ENCODE assay signal across 8 mouse cellular contexts in the genomic region with DNA sequence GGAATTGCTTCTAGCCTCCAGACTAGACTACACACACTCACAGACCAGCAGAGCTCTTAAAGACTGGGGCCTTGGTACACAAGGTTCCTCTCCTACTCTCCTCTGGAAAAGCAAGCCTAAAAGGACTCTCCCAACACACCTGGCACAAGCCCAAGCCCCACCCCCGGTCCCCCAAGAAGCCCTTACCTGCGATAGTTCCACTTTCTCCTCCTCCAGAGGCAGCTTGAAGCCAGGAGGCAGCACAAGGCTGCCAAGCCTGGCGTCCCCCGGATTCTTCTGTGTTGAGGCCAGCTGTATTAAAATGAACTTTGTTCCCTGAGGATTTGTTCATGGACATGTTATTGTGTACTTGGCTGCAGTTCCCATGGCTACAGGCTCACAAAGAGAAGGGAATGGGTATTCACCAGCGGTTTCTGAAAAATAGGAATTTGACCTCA. TPM values are rescaled to one million over a fixed set of nuclear protein-coding genes. Genes with fewer than 3 reads are reported as not detected.
DNase-seq lines count a peak whose midpoint lies in the region; ATAC-seq and TF ChIP-seq lines count a peak whose summit lies in the region.

A gene (minus strand): TSS at position 294 of the 437 bp plus-strand sequence.

- H3K79me2 ChIP-seq in liver, adult 2 months (ENCODE audit: control insufficient read depth, insufficient read depth, low read length), result peaks cover 18% of the 10 kb centered on the region; the same call in 1 of the 2 replicates

- H3K27me3 ChIP-seq in liver, adult 2 months (ENCODE audit: control insufficient read depth, insufficient read depth, low read length), result no peaks in the 10 kb centered on the region
- H3K27me3 ChIP-seq in embryonic facial prominence, embryonic 12.5 days, result no peaks in the 10 kb centered on the region
- H3K27me3 ChIP-seq in heart, embryonic 12.5 days (replicated peaks), result no peaks in the 10 kb centered on the region
- no peaks in the 10 kb centered on the region for H3K27me3 ChIP-seq in kidney, embryonic 15.5 days
- H3K27me3 ChIP-seq in liver, postnatal 0 days (ENCODE audit: insufficient read depth, low read length), result no peaks in the 10 kb centered on the region
- no peaks in the 10 kb centered on the region for H3K27me3 ChIP-seq in neural tube, embryonic 15.5 days (replicated peaks)

- TF ChIP-seq EP300 in liver, postnatal 0 days (IDR thresholded peaks at IDR 0.05; ENCODE audit: low read depth), result no peak

- H3K4me2 ChIP-seq in embryonic facial prominence, embryonic 12.5 days (replicated peaks), result no peak within 1 kb of the TSS
- H3K4me2 ChIP-seq in heart, embryonic 12.5 days, result no peak within 1 kb of the TSS
- no peak within 1 kb of the TSS for H3K4me2 ChIP-seq in kidney, embryonic 15.5 days
- peak within 1 kb of the TSS; percentile 62 for H3K4me2 ChIP-seq in liver, postnatal 0 days (ENCODE audit: low read depth, low read length)
- no peak within 1 kb of the TSS for H3K4me2 ChIP-seq in neural tube, embryonic 15.5 days

- peak within 1 kb of the TSS; percentile 60 for H3K4me3 ChIP-seq in liver, adult 2 months (ENCODE audit: insufficient read depth, low read depth, low read length)
- no peak within 1 kb of the TSS for H3K4me3 ChIP-seq in embryonic facial prominence, embryonic 12.5 days
- no peak within 1 kb of the TSS for H3K4me3 ChIP-seq in heart, embryonic 12.5 days
- H3K4me3 ChIP-seq in kidney, embryonic 15.5 days (replicated peaks), result no peak within 1 kb of the TSS
- peak within 1 kb of the TSS; percentile 50 for H3K4me3 ChIP-seq in liver, postnatal 0 days (ENCODE audit: low read depth, low read length)
- H3K4me3 ChIP-seq in neural tube, embryonic 15.5 days (replicated peaks), result no peak within 1 kb of the TSS

- ATAC-seq in embryonic facial prominence, embryonic 12.5 days (ENCODE audit: insufficient number of reproducible peaks, insufficient read depth, low FRiP score, low TSS enrichment), result no peak
- ATAC-seq in heart, embryonic 12.5 days (ENCODE audit: insufficient number of reproducible peaks, low FRiP score), result no peak
- ATAC-seq in kidney, embryonic 15.5 days (replicated peaks; ENCODE audit: low FRiP score), result 0 out of 2 replicates have a peak, but pooled peaks have one; percentile 29
- peak; percentile 74 for ATAC-seq in liver, postnatal 0 days
- ATAC-seq in neural tube, embryonic 15.5 days (ENCODE audit: low FRiP score), result no peak

- H3K27ac ChIP-seq in liver, adult 2 months (replicated peaks; ENCODE audit: insufficient read depth, low read depth, low read length), result peak within 1 kb of the TSS; percentile 100
- H3K27ac ChIP-seq in embryonic facial prominence, embryonic 12.5 days, result no peak within 1 kb of the TSS
- no peak within 1 kb of the TSS; the same call in 1 of the 2 replicates for H3K27ac ChIP-seq in heart, embryonic 12.5 days (ENCODE audit: poor library complexity, severe bottlenecking)
- peak within 1 kb of the TSS; percentile 72 for H3K27ac ChIP-seq in kidney, embryonic 15.5 days
- peak within 1 kb of the TSS; percentile 93 for H3K27ac ChIP-seq in liver, postnatal 0 days (ENCODE audit: low read depth)
- H3K27ac ChIP-seq in neural tube, embryonic 15.5 days (replicated peaks), result 0 out of 2 replicates have a peak within 1 kb of the TSS, but pooled peaks have one; percentile 13

- peaks cover 16% of the 10 kb centered on the region for H3K4me1 ChIP-seq in liver, adult 2 months (ENCODE audit: control insufficient read depth, insufficient read depth, low read length)
- no peaks in the 10 kb centered on the region for H3K4me1 ChIP-seq in embryonic facial prominence, embryonic 12.5 days
- H3K4me1 ChIP-seq in heart, embryonic 12.5 days (replicated peaks), result 0 out of 2 replicates have a peak, but pooled peaks cover 3% of the 10 kb centered on the region
- peaks cover 13% of the 10 kb centered on the region; the same call in 1 of the 2 replicates for H3K4me1 ChIP-seq in kidney, embryonic 15.5 days
- peaks cover 10% of the 10 kb centered on the region for H3K4me1 ChIP-seq in liver, postnatal 0 days (ENCODE audit: insufficient read depth)
- peaks cover 5% of the 10 kb centered on the region; the same call in 1 of the 2 replicates for H3K4me1 ChIP-seq in neural tube, embryonic 15.5 days

- WGBS in liver, adult 2 months, result 21% methylated on average over 5 of the region's 5 CpGs
- 55% methylated on average over 5 of the region's 5 CpGs for WGBS in embryonic facial prominence, embryonic 12.5 days
- 64% methylated on average over 5 of the region's 5 CpGs for WGBS in heart, embryonic 12.5 days
- WGBS in kidney, embryonic 15.5 days, result 50% methylated on average over 5 of the region's 5 CpGs
- WGBS in liver, postnatal 0 days (ENCODE audit: insufficient replicate concordance), result 64% methylated on average over 5 of the region's 5 CpGs
- 21% methylated on average over 5 of the region's 5 CpGs for WGBS in neural tube, embryonic 15.5 days

- peak within 1 kb of the TSS; percentile 90 for H3K9ac ChIP-seq in liver, adult 2 months (ENCODE audit: low read depth, low read length)
- no peak within 1 kb of the TSS for H3K9ac ChIP-seq in embryonic facial prominence, embryonic 12.5 days
- 0 out of 2 replicates have a peak within 1 kb of the TSS, but pooled peaks have one; percentile 13 for H3K9ac ChIP-seq in heart, embryonic 12.5 days
- no peak within 1 kb of the TSS for H3K9ac ChIP-seq in kidney, embryonic 15.5 days
- peak within 1 kb of the TSS; percentile 65 for H3K9ac ChIP-seq in liver, postnatal 0 days (replicated peaks)
- no peak within 1 kb of the TSS for H3K9ac ChIP-seq in neural tube, embryonic 15.5 days (replicated peaks)

- H3K9me3 ChIP-seq in embryonic facial prominence, embryonic 12.5 days, result no peaks in the 10 kb centered on the region
- H3K9me3 ChIP-seq in heart, embryonic 12.5 days (replicated peaks), result no peaks in the 10 kb centered on the region
- no peaks in the 10 kb centered on the region for H3K9me3 ChIP-seq in kidney, embryonic 15.5 days (replicated peaks)
- H3K9me3 ChIP-seq in liver, postnatal 0 days (ENCODE audit: low read length), result no peaks in the 10 kb centered on the region
- H3K9me3 ChIP-seq in neural tube, embryonic 15.5 days (replicated peaks), result no peaks in the 10 kb centered on the region

- no peak for TF ChIP-seq CTCF in liver, adult 2 months (IDR thresholded peaks at IDR 0.05; ENCODE audit: low read depth, low read length)
- no peak for TF ChIP-seq CTCF in liver, postnatal 0 days (IDR thresholded peaks at IDR 0.05; ENCODE audit: low read depth)

- DNase-seq in liver, adult 2 months (ENCODE audit: extremely low read depth, low read depth, low spot score), result peak; percentile 92
- DNase-seq in liver, result no peak
- peak; percentile 52 for DNase-seq in liver, postnatal 0 days
- no peak for DNase-seq in cerebellum, adult 11 months

- H3K36me3 ChIP-seq in liver, adult 2 months (ENCODE audit: control insufficient read depth, insufficient read depth, low read length), result peaks cover 2% of the 10 kb centered on the region; the same call in 1 of the 2 replicates
- H3K36me3 ChIP-seq in embryonic facial prominence, embryonic 12.5 days, result no peaks in the 10 kb centered on the region
- H3K36me3 ChIP-seq in heart, embryonic 12.5 days, result no peaks in the 10 kb centered on the region
- H3K36me3 ChIP-seq in kidney, embryonic 15.5 days, result no peaks in the 10 kb centered on the region
- no peaks in the 10 kb centered on the region for H3K36me3 ChIP-seq in liver, postnatal 0 days (replicated peaks; ENCODE audit: insufficient read depth, low read length)
- no peaks in the 10 kb centered on the region for H3K36me3 ChIP-seq in neural tube, embryonic 15.5 days

- 0 out of 2 replicates have a peak, but pooled peaks have one; percentile 41 for TF ChIP-seq POLR2A in liver, adult 2 months (IDR thresholded peaks at IDR 0.05; ENCODE audit: extremely low read depth, insufficient read depth, low read length)

RNA-seq across cellular contexts. Expression of the gene that starts here (rescaled TPM):
- 78.4 and 98.6 TPM in 2 replicates for total RNA-seq in liver, adult 2 months (2014; rRNA removed)
- polyA plus RNA-seq in liver, adult 2 months (2012; rRNA removed), result 94.9 and 120 TPM in 2 replicates
- 18.6 and 22.2 TPM in 2 replicates for polyA plus RNA-seq in embryonic facial prominence, embryonic 12.5 days (2016; fragmentation: Nextera tagmentation; extraction: Ambion mirVana)
- 17.6 and 19.9 TPM in 2 replicates for polyA plus RNA-seq in heart, embryonic 12.5 days (2016; fragmentation: Nextera tagmentation; extraction: Ambion mirVana)
- 28.5 and 31.6 TPM in 2 replicates for polyA plus RNA-seq in kidney, embryonic 15.5 days (2015; fragmentation: Nextera tagmentation; extraction: Ambion mirVana)
- 35.6 and 38.4 TPM in 2 replicates for polyA plus RNA-seq in liver, postnatal 0 days (2015; fragmentation: Nextera tagmentation; extraction: Ambion mirVana)
- polyA plus RNA-seq in neural tube, embryonic 15.5 days (2015; fragmentation: Nextera tagmentation; extraction: Ambion mirVana), result 30.9 and 31.1 TPM in 2 replicates

Comparison
In these comparisons a context has a peak if more than half of its experiments do, and no peak if none do; other contexts are left out.
1. DNase-seq: peak in liver, adult 2 months (single experiment) and liver, postnatal 0 days (single experiment); none in liver (single experiment) and cerebellum, adult 11 months (single experiment).
2. H3K27ac ChIP-seq: peak in liver, adult 2 months (single experiment), kidney, embryonic 15.5 days (single experiment), liver, postnatal 0 days (single experiment) and neural tube, embryonic 15.5 days (single experiment); none in embryonic facial prominence, embryonic 12.5 days (single experiment) and heart, embryonic 12.5 days (single experiment).
3. H3K4me3 ChIP-seq: peak in liver, adult 2 months (single experiment) and liver, postnatal 0 days (single experiment); none in embryonic facial prominence, embryonic 12.5 days (single experiment), heart, embryonic 12.5 days (single experiment), kidney, embryonic 15.5 days (single experiment) and neural tube, embryonic 15.5 days (single experiment).
4. H3K9ac ChIP-seq: peak in liver, adult 2 months (single experiment), heart, embryonic 12.5 days (single experiment) and liver, postnatal 0 days (single experiment); none in embryonic facial prominence, embryonic 12.5 days (single experiment), kidney, embryonic 15.5 days (single experiment) and neural tube, embryonic 15.5 days (single experiment).
5. ATAC-seq: peak in kidney, embryonic 15.5 days (single experiment) and liver, postnatal 0 days (single experiment); none in embryonic facial prominence, embryonic 12.5 days (single experiment), heart, embryonic 12.5 days (single experiment) and neural tube, embryonic 15.5 days (single experiment).